Mouse (Mus musculus) T-helper 17 cell (primary cell): ENCODE measurements around the gene Zfp975.
"Not testable (repeated sequence)": the region's sequence is repeated elsewhere in the genome, so short reads cannot be mapped to it uniquely, and the experiment has no call there.

Source experiments
- in situ Hi-C, 2 experiments: fragments of 300-600 bp; cut with MboI, MseI; formaldehyde crosslinking; loops; 1 replicate in 1 of 2; 2 replicates in 1 of 2; pipeline ENCODE4 v1.15.1; 2025; ENCODE audit warnings: high pct_unique_total_duplicates in 2 of 2

The Zfp975 gene

GRCm38 (mm10) chr7:42692362-42693158 lies at the start of gene Zfp975:
TSS of gene Zfp975 (minus strand) at chr7:42692742.
- in situ Hi-C loops, result not testable (repeated sequence)

GRCm38 (mm10) chr7:42738536-42739210 lies 46.1 kb upstream of the Zfp975 start:
- in situ Hi-C loops, result no loop called here

- in situ Hi-C loops, result not testable (repeated sequence)
These were observed 34.4 kb upstream of the Zfp975 start, which contains the start of gene Gm17067 for GRCm38 (mm10) chr7:42726917-42727316. TSS of gene Gm17067 (minus strand) at chr7:42727017.

- in situ Hi-C loops, result not testable (repeated sequence)
These were observed 709 bp upstream of the Zfp975 start for GRCm38 (mm10) chr7:42693251-42693650.

- in situ Hi-C loops, result not testable (repeated sequence)
These were observed 12.5 kb downstream of the Zfp975 start for GRCm38 (mm10) chr7:42680081-42680480.

- in situ Hi-C loops, result not testable (repeated sequence)
These were observed 12.9 kb downstream of the Zfp975 start for GRCm38 (mm10) chr7:42679646-42680045.

- in situ Hi-C loops, result loop anchor here in 1 of 2 experiments (5.0 kb wide), 1 partner anchor 492 kb away; no protein-coding TSS in a partner anchor
These were observed 32.4 kb downstream of the Zfp975 start for GRCm38 (mm10) chr7:42660140-42660539.

- in situ Hi-C loops, result loop anchor here in 1 of 2 experiments (5.0 kb wide), 1 partner anchor 203 kb away; no protein-coding TSS in a partner anchor
These were observed 37.3 kb downstream of the Zfp975 start for GRCm38 (mm10) chr7:42655211-42655610.

GRCm38 (mm10) chr7:42643120-42643620 lies 49.4 kb downstream of the Zfp975 start:
- in situ Hi-C loops, result not testable (repeated sequence)

- in situ Hi-C loops, result not testable (repeated sequence)
These were observed 50.1 kb downstream of the Zfp975 start, which contains the start of gene Zfp976 for GRCm38 (mm10) chr7:42642152-42643115. TSS of gene Zfp976 (minus strand) at chr7:42642588.

- in situ Hi-C loops, result loop anchor here in 1 of 2 experiments (5.0 kb wide), 1 partner anchor 211 kb away; no protein-coding TSS in a partner anchor
These were observed 61.5 kb downstream of the Zfp975 start for GRCm38 (mm10) chr7:42631031-42631430.
